Mouse (Mus musculus) limb, embryonic 13.5 days (tissue): Measurements from ENCODE around the gene Sox21. TPM values are rescaled to one million over a fixed set of nuclear protein-coding genes. Genes with fewer than 3 reads are reported as not detected.

Experiments
- microRNA-seq: library from miRNA; unstranded; fragments of <30 nt; microRNA quantifications from one replicate; pipeline ENCODE4, GENCODE M21; 2016
- polyA plus RNA-seq: library from polyadenylated mRNA; unstranded; fragments of >200 nt; fragmentation: Nextera tagmentation; extraction: Ambion mirVana; gene quantifications from 2 replicates; pipeline ENCODE4 v1.2.1, GENCODE M21; 2015

Gene Sox21
- polyA plus RNA-seq, 1 experiment from 2014 or later, result 0.19 TPM

Small RNA genes lying within 50 kb of the gene (microRNA-seq; reads per million reads assigned to microRNA genes)
- not detected for gene Mir6241

Other genes starting within 250 kb of the Sox21 start
- 2.2 TPM in 2 replicates for gene Dct, start 184.8 kb downstream of the Sox21 start, polyA plus RNA-seq
- 38.3 and 38.8 TPM in 2 replicates for gene Tgds, start 104.3 kb downstream of the Sox21 start, polyA plus RNA-seq
- 69.3 and 71.8 TPM in 2 replicates for gene Gpr180, start 99.9 kb downstream of the Sox21 start, polyA plus RNA-seq
- gene Gm9376, start 29.9 kb upstream of the Sox21 start, polyA plus RNA-seq, result not detected in 2 replicates